Mouse (Mus musculus): ENCODE results near the gene Ttc3.

DNA sequence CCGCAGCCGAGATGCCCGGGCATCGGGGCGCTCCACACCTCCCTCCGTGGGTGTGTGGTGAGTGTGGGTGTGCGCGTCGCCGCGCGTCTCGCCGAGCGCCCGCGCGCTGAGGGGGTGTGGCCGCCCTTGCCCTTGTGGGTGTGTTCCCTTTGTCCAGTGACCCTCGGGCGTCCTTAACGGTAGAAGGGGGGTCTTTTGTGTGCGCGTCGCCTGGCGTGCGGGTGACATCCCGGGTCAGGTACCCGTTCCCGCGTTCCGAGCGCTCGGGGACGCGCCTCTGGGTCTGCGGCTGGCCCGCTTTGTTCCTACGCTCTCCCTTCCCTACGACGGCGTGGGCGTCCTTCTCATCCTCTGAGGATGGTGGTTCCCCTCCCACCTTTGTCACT lies 490 bp downstream of the Ttc3 start:
- TF ChIP-seq POLR2A (IDR thresholded peaks at IDR 0.05; ENCODE audit: insufficient read depth, low read length) (peak; percentile 7), CTCF (IDR thresholded peaks at IDR 0.05; ENCODE audit: low read depth, low read length) (no peak)
